Mouse (Mus musculus): ENCODE measurements around the gene Podxl2. TPM values are rescaled to one million over a fixed set of nuclear protein-coding genes. Genes with fewer than 3 reads are reported as not detected.

Gene Podxl2
- total and polyA plus RNA-seq, 3 experiments = 24.2 to 263 (median 78.2) TPM

DNA sequence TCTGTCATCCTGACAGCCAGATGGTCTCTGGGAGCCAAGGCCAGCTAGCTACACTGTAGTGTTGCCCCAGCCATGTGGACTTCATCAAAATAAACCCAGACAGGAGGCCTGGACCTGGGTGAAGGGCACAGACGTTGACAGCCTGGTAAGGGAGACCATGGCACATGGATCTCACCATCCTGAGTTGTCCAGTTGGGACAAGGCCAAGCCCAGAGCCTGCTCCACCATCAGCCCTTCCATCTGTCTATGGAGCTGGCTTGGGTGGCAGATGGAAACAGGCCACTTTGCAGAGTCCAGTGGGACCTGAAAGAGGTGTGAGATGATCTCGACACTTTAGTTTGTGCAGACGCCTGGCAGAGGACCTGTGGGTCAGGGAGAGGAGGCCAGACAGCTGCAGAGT is 74.1 kb downstream of the Podxl2 start:
- DNase-seq = no peak

DNA sequence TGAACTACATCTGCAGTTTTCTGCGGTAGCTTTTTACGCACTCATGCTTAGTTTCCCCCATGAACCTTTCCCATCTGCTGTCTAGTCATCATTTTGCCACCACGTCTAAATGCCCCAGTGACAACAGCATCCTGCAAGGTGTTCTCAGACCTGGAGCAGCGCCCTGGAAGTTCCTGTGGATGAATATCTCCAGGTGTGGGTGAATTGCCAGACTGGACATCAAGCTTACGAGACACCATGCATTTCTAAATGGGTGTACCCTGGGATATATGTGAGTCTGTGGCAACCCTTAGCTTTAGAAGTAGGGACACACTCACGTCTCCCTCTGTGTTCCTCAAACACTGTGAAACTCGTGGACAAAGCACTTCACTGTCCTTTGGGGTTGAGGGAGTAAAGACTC is 74.7 kb downstream of the Podxl2 start:
- no peak for DNase-seq

DNA sequence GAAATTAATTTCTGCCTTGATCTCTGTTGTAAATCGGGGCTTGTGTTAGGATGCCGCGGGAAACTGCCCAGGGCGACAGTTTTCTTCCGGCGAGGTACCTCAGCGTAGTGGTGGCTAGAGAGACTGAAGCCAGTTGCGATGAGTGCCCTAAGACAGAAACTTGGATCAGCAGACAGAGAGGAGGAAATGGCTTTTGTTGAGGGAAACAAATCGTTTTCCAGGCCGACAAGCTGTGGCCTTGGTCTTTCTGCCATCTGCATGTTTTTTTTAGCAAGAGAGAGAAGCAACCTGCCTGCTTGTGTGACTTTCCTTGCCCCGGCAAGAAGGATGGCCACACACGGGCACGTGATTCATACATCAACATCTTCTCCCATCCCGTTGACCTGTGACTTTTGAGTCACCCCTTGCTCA is 80.3 kb downstream of the Podxl2 start:
- peak; percentile 73 for DNase-seq

DNA sequence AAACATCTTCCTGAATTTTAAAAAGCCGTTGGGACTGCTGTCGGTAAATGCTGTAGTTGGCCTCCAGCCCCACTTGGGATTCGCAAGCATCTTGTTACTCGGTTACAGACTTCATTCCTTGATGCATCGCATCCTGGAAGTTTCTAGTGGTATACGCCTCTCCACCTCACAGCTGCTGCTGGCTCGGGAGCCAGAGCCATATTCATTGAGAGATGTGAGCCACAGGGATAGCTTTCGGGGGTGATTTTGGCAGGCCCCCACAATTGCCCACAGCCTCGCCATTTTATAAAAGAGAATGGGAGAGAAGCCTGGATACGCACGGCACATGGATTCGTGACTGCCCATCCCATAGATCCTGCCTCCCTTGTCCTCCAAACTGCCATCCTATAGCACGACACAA is 81.0 kb downstream of the Podxl2 start:
- no peak for DNase-seq

DNA sequence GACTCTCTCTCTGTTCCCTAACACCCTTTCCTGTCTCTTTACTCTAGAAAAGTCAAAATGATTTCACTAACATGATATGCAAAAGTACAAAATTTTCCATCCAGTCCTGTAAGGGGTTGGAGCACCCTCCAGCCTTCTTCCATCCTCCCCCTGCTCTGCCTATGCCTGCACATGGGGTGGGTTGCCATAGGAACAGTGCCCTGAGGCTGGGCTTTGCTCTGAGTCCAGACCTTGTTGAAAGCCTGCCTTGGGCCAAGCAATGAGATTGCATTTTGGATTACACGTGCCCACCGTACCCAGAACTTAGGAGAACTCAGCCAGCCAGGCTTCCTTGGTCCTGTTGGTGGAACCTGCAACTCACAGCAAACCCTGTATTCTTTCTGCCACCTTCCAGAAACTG is 81.6 kb downstream of the Podxl2 start:
- peak; percentile 62 for DNase-seq

Other genes starting within 250 kb of the Podxl2 start
- gene Kbtbd12, start 237.1 kb downstream of the Podxl2 start, total RNA-seq (2021) = 1 to 10 TPM in 1 of 2 experiments, under 1 TPM in 1; 0.84 to 1.1 TPM
- gene Kbtbd12, start 237.1 kb downstream of the Podxl2 start, polyA plus RNA-seq (2012; rRNA removed) = 0.06 TPM in 1 of 2 replicates, not detected in the other
- 100 to 1,000 TPM; 192 to 194 TPM for gene Mgll, start 150.6 kb downstream of the Podxl2 start, total RNA-seq (2021)
- gene Mgll, start 150.6 kb downstream of the Podxl2 start, polyA plus RNA-seq (2012; rRNA removed) = 360 and 467 TPM in 2 replicates
- gene Abtb1, start 33.1 kb downstream of the Podxl2 start, total RNA-seq (2021) = 10 to 100 TPM; 18.0 to 25.8 TPM
- gene Abtb1, start 33.1 kb downstream of the Podxl2 start, polyA plus RNA-seq (2012; rRNA removed) = 119 and 120 TPM in 2 replicates
- gene Mcm2, start 23.7 kb upstream of the Podxl2 start, total RNA-seq (2021) = 10 to 100 TPM; 18.1 to 33.1 TPM
- gene Mcm2, start 23.7 kb upstream of the Podxl2 start, polyA plus RNA-seq (2012; rRNA removed) = 24.4 and 33.4 TPM in 2 replicates
- gene Tpra1, start 27.2 kb upstream of the Podxl2 start, total RNA-seq (2021) = 100 to 1,000 TPM in 1 of 2 experiments, 10 to 100 TPM in 1; 87.0 to 108 TPM
- gene Tpra1, start 27.2 kb upstream of the Podxl2 start, polyA plus RNA-seq (2012; rRNA removed) = 578 and 603 TPM in 2 replicates

Data from adrenal gland, adult 2 months (tissue).